Mouse (Mus musculus): ENCODE measurements around the gene Nme8.
A peak's percentile ranks its signal among the peaks of the same experiment; 100 is the strongest.

Gene Nme8

DNA sequence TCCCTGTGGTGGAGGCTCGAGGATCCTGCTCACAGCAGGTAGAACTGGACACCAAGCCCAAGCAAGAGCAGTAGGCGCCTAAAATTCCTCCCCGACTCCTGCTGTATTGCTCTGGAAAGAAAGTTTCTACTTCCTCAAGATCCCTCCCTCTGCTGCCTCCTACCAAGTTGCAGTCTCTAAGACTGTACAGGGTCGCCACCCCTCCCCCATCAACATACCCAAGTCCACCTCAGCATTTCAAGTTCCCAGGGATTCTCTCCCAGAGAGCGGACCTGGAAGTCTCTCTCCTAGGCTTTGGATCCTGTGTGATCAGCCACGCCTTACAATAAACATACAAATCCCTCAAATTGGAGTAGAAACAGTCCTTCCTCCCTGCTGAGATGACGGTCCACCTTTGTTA is at the start of gene Nme8:
Gene Nme8, minus strand, starts transcription at position 5 of the 400 bp plus-strand sequence.
- DNase-seq = no peak

DNA sequence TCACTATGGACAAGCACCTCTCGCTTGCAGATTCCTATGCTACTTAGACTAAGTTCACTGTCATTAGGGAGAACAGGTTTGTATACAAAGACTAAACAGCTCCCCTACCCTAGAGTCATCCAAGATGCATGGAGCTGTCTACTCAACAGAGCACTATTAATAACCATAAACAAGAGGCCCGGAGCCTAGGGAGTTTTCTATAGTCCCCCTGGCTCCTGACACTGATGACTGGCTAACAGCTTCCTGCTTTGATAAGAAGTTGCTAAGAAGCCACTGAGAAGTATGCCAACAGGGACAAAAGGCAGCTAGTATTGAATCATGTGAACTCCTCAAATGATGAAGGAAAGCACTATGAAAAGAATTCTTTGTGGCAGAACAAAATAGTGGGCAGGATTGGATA is 48.1 kb upstream of the Nme8 start:
- no peak for DNase-seq

DNA sequence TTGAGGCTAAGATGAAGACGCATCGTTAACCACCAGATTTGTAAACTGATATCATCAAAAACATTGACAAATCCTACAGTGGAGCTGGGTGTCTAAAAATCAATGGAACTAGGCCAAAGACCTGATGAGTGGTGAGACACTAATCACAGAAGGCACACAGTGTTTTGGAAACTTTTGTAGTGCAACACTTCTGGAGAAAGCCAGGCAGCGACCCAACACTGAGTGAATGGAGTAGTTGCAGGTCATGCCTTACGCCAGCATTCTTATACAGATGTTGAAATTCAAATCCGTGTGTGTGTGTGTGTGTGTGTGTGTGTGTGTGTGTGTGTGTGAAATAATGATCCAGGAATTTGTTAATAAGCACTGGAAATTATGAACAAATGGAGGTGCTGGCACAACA is 46.9 kb upstream of the Nme8 start:
- no peak for DNase-seq

DNA sequence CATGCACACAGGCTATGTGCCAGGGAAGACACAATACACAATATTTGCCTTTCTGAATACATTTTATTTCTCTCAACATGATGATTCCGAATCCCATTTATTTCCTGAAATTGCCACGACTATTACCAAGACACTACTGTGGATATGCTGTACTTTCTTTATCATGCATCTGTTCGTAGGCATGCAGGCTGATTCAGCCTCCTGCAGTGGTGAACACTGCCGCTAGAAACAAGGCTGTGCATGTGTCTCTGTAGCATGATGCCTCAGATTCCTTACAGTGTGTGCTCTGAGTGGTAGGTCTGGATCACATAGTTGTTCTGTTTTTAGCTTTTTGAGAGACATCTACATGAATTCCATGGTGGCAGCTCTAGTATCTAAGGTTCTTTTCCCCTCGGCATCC is 37.0 kb upstream of the Nme8 start:
- DNase-seq = no peak

DNA sequence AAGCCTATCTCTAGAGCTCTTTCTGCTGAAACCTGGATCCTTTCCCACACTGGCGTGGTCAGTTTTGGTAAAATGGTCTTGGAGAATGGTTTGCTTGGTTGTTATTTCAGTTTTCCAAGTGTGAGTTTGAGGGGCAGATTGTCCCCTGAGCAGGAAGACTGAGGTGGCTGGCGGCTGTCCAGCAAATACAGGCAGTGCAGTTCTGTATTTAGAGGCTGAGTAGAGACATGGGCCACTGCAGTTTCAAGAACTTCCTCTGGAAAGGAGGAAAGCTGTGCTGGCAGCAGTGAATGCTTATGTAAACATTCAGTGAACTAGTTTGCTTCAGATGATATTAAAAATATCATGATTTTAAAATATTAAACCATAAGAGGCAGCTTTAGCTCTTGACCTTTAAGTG is 33.2 kb upstream of the Nme8 start:
- peak; percentile 11 to 19 for DNase-seq

DNA sequence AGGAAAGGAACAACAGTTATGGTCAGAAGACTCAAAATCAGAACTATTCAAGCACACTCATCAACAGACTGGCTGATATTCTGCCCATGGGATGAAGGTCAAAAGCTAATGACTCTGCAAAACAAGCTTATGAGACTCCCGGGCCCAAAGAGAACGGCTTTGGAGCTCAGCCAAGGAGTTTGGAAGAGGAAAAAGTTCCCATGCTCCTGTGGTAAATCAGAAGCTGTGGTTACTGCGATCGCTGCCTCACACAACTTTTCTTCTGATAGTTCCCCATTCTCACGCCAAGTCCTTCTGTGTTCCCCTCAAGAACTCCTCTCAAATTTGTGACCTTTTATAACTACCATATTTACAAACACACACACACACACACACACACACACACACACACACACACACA is 21.4 kb upstream of the Nme8 start:
- DNase-seq = peak; percentile 24

DNA sequence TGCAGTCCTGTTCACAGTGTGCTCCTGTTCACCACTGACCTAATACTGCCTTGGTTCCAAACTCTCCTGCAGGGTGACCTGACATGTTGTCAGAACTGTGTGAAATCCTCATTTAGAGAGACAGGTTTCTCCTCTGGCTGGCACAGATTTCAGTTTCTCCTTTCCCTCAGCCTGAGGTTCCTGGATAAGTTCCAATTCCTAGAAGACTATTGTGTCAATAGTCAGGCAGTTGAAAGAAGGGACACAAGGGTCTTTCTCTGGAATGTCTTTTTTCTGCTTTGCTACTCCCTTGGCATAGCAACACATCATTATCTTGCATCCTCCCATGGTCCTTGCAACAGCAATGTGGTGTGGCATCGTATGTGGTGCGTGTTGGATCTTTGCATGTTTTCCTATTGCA is 19.6 kb upstream of the Nme8 start:
- no peak for DNase-seq

DNA sequence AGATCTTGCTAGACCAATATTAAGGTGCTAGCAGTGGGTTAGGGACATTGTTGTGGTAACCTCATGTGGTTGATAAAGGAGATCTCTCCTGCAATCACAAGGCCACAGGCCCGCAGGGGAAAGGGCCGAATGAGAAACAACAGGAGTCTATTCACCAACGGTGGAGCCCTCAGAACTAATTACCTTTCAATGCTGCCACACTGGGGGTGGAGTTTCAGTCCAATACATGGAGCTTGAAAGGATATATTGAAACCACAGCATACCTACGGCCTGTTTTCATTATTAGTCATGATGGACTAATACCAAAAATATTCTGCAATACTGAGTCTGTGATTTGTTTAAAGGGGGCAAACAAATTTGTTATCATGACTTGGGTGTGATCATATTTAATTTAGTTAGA is 6.2 kb upstream of the Nme8 start:
- DNase-seq = no peak

DNA sequence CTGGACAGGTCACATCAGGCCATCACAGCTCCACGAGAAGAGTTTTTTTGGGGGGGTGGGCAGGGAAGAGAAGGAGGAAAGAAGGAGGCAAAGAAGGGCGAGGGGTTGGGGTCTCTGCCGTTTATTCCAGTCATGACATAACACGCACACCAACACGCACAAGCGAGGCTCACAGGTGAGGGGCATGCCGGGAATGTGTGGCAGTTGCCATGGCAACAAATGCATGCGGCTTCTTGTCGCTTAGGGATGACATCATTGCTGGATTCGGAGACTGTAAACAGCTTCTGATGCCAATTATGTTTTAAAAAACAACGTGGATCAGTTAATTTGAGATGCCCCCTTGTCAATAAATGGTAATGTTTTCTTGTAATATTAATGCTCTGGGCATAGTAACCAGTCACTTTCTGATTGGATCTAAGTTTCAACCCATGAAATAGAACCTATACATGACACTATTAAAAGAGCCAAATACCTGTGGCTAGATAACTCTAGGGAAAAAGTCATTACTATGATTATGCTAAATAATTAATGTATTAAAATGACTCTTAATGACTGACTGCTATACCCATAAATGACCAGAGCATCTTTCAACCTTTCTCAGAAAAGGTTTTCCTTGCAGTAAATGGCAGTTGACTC is 4.0 kb upstream of the Nme8 start:
- DNase-seq = no peak

DNA sequence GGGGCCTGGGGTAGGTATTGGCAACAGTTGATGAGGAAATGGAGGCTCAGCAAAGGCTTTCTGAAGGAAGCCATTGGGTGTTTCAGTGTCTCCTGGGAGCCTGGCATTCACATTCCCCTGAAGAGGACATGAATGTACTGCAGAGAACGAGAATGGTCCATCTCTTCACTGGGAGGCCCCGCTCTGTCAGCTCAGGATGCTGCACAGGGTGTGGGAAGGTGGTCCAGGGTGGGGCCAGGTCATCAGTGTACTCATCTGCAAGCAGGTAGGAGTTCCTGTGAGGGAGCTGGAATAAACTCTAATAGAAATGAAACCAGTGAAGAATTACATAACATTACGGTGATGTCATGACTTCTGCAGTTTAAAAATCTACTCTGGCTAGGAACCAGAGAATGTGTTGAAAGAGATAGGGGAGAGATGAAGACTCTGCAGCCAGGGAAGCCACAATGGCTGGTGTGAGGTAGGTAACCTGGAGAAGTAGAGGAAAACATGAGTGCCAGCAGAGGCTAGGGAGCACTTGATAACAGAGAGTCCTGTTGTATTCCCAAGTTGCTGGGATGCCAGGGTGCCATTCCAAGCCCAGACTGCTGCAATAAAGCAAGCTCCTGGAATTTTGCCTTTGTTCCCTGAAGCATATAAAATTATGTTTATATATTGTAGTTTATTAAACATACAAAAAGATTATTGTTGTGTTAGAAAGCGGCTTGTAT is 3.3 kb upstream of the Nme8 start:
- no peak for DNase-seq

DNA sequence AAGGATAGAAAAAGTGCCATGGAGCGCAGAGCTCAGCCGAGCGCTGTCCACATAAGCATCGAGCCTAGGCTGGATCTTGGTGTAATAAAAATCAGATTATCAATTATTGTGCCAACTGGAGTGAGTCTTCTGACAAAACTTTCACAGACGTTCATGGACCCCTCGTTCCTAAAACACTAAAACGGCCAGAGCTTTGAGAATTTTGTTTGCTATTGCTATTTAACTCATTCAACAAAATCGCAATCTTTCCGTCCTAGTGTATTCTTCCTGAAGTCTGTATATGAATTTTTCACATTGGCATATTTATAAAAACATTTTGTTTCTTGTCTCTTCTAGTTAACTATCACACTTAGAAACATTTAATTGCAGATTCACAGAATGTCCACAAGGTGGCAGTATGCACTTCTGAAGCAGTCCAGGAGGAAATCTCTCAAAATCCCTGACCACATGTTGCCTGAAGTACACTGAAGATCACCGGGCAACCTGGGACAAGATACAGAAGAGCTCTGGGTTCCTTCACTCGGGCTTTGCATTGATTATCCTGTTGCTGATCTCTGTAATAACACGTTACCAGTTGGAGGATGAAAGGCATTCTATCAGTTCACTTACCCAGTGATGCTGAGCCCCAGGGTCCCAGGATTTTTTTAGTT is 1.1 kb upstream of the Nme8 start:
- DNase-seq = peak; percentile 4 to 14

DNA sequence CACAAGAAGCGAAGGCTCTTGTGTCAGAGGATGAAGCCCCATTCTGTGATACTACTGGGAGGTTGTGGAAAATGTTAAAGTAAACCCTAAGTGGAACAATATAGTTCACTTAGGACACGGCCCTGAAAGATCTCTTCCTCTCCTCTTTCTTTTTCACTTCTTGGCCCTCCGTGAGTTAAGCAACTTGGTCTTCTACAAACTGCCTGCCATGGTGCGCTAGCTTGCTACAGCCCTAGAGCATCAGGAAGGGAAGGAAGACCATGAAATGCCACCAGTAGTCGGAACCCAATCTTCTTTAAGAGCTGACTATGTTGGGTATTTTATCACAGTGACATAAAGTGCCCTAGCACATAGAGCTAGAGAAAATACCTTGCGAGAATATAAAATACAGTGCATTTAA is 7.2 kb downstream of the Nme8 start:
- DNase-seq = no peak

DNA sequence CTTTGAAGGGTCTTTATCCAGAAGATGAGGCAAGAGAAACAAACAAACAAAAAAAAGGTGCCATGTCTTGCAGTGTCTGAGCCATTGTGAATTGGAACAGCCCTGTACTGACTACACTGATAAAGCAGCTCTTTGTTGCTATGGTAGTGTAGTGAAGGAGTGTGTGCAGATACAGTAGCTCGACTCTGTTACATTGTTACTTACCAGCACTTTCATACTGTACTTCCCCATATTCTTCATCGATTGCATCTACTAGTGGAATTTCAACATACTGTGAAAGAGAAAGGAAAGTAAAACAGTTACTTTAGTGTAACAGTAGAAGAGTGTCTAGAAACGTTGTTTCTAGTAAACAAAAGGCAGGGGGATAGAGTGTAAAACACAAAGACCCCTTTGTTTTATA is 7.6 kb downstream of the Nme8 start:
- no peak for DNase-seq

DNA sequence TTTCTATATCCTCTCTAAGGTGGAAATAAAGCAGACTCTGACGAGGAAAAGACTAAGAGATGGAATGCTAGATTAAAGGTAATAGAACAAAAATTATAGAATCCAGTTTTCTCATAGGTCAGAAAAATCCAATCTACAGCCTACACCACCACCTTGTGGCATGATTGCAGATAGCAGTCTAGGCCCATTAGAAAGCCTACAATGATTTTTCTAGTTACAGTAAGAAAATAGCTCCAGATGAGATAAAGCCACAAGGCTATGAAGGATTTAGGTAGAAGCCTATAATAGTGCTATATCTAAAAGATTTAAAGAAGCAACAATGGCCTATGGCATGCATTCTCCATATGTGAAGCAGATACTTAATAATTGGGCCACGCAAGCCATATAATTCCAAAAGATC is 13.6 kb downstream of the Nme8 start:
- DNase-seq = peak; percentile 47 to 61

DNA sequence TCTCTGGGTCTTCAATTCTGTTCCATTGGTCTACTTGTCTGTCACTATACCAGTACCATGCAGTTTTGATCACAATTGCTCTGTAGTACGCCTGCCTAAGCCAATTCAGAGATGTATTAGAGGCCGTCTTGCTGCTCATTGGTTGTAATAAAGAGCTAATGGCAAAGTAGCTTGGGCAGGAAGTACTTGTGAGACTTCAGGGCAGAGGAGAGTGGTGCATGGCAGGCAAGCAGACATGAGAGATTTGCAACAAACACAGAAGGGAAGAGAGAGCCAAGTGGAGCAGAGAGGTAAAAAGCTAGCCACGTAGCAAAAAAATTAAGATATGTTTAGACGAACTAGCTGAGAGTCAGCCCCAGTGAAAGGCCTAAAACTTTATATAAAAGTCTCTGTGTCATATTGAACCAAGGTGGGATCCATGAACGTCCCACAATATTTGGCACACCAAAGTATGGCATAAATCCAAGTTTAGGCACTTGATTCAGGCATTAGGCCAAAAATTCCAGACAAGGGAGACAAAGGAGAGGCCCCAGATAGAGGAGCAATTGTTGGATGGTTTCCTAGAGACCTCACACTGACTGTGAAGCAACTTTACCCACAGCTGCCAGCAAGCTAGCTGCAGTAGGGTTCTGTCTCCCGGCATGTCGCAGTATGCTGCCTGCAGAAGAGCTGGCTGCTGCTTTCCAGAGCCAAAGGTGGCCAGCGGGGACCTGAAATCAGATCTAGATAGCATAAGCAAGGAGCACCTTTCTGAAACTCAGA is 14.5 kb downstream of the Nme8 start:
- no peak for DNase-seq

DNA sequence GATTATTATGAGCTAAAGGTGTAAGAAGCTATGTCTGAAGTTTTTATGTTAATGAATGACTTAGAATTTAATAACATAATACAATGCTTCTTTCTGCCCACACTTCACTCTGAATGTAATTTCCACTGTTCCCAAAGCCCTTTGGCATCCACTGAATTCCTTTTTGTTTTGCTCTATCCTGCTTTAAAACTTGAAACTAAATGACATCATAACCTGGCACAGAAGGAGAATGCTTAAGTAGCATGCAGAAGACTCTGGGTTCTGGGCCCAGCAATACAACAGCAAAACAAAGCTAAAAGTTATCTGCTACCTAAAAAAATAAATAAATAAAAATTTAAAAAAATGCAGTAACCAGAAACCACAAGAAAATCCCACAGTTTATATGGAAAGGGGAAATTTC is 23.0 kb downstream of the Nme8 start:
- no peak for DNase-seq

DNA sequence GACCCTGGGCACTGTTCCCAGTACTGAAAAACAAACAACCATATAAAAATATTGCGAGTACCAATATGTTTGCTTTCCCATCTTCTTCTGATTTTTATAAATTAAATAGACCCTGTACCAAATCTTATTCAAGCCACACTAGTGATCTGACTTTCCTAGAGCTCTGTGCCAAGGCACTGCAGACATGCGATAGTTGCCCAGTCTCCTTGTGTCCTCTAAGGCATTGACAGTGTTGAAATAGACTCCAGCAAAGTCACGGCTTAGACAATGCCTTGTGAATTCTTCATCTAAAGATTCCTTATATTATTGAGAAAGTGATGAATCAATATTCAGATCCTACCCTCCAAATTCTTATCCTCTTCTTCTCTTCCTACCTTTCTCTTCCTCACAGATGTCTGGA is 23.6 kb downstream of the Nme8 start:
- DNase-seq = no peak

DNA sequence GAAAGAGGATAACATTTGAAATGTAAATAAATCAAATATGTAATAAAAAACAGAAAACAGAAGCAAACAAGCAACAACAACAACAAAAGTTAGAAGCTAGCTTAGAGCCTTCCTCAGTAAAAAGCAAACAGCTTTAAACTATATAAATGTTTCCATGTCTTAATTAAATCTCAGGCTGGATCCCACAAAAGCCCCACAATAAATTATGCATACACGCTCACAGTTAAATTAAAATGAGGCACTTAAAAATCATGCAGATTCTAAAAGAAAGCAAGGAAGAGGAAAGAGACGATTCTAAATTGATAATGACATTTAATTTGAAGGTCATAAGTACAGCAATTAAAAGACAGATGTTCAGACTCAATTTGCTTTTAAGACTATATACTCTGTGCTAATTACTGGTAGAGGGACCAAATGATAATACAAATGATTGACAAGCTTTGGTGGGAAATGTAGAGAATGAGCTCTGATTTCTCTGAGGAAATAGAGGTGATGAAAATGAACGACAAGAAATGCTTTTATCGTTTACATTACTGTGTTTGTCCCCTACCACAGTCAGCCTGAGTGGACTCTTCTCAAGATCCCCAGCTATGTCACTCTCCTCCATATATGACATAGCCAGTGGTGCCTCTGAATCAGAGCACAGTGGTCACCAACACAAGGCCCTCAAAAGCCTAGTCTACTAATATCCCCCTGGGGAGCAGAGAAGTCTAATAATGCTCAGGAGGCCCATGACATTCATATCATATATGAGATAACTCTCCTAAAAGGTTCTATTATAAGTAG is 29.0 kb downstream of the Nme8 start:
- no peak for DNase-seq

DNA sequence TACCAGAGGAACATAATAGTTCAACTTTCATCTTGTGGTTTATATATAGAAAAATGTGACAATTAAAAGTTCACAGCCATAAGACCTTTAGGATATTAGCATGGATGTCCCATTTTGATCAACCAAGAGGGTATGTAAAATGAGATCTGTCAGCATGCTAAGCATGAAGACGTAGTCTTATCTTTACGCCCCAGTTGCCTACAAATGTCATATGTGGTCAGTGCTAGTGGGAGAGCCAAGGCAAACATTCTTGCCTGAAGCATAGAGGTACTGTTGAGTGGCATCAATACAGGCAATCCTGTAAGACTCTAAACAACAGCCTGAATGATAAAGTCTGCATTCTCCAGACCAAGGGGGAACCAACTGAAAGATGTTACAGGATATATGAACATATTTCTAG is 45.2 kb downstream of the Nme8 start:
- DNase-seq = no peak

DNA sequence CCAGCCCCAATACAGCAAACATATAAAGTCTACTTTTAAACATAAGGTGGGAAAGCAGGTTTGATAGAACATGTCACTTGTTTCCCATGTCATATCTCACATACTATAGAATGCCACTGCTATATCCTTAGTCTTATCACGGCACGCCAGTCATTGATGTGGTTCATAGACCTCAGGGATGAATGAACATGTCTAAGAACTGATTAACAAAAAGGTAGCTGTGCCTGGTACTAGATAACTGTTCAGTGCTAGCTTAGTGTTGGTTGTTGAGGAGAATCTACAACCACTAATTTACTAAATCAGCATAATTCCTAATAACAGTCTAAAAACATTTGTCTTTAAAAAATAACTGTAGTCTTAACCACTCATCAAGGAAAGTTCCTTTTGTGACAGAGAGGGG is 47.8 kb downstream of the Nme8 start:
- DNase-seq = no peak

DNA sequence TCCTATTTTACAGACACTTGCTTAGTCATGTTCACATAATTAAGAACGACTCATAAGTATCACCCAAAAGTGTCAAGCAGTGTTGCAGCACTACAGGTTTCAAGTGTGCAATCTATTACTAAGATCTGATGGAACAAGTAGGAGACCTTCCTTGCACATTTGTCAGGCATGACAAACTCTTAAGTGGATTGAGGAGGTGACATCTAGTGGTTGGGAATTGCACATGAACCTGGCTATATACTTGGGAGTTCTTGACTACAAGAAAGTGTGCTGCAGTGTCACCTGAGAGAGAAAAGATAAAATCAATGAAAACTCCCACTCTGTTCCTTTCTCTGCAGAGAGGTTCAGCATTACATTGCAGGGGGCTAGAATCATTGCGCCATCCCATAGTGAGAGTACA is 53.4 kb downstream of the Nme8 start:
- DNase-seq = no peak

DNA sequence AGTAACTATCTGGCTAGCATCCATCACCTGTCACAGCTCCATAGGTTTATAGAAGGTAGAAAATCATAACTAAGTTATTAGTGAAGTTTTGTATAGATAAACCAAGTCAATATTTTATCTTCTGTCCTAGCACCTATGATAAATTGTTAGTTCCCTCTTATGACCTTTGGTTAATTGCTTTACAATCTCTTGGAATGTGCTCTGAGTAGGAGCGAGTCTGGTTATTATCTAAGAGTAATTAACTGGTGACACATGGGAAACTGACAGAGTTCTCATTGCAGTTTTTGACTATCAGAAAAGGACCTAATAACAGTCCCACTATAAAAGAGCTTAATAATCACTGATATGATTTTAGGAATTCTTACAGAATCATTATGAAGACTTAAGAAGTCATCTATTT is 54.1 kb downstream of the Nme8 start:
- no peak for DNase-seq
